Comparison of ENCODE assay signal across 9 mouse cellular contexts in the genomic region with DNA sequence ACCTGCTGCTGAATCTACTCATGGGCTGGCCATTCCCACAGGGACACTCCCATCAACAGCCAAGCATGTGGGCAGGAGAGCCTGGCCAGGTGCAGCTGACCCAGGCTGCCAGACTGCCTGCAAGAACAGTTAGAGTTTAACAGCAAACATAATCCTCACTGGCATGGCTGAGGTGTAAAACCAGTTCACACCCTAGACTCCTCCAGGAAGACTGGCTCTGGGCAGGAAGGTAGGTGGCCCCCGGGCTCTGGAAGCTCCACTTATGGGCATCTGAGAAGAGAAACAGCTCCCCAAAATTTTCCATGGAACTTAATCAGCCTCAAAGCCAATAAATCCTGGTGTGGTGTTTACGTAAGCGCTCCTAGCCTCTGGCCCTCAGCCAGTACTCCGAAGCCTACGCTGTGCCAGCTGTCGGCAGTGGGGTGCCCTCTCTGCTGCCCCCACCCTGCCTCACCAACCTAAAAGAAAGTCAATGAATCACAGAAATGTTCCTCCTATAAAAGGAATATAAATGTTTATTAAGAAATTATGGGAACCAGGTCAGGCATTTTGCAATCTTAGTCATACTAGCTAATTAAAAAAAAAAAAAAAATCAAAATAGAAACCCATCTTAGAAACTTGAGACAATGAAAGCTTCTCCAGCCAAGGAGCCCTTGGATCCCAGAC. TPM values are rescaled to one million over a fixed set of nuclear protein-coding genes. Genes with fewer than 3 reads are reported as not detected.
DNase-seq lines count a peak whose midpoint lies in the region; ATAC-seq and TF ChIP-seq lines count a peak whose summit lies in the region.
"Had no signal": no experiment of that assay in that cellular context is flagged by ENCODE, and none has a peak within 500 bp of the region (broad histone marks: within the 10 kb centered on the region; RNA-seq: fewer than 3 reads in every experiment).

No protein-coding gene starts in this region.

- no peak for TF ChIP-seq POLR2A in cerebellum, adult 2 months (IDR thresholded peaks at IDR 0.05; ENCODE audit: borderline replicate concordance, insufficient read depth, low read length)

- no peak for TF ChIP-seq CTCF in cerebellum, adult 2 months (IDR thresholded peaks at IDR 0.05; ENCODE audit: borderline replicate concordance, insufficient read depth, low read depth, low read length)

- intact Hi-C loops in gastrocnemius, postnatal 36 days (cut with DNase I): loop anchor here (2.0 kb wide), 1 partner anchor 28 kb away; no protein-coding TSS in a partner anchor

- H3K4me3 ChIP-seq in hindbrain, embryonic 13.5 days: no peak overlapping the region
- H3K4me3 ChIP-seq in hindbrain, embryonic 10.5 days: no peak overlapping the region
- no peak overlapping the region for H3K4me3 ChIP-seq in cerebellum, adult 2 months (replicated peaks; ENCODE audit: insufficient read depth, low read depth, low read length)
- H3K4me3 ChIP-seq in kidney, embryonic 15.5 days (replicated peaks): no peak overlapping the region
- no peak overlapping the region for H3K4me3 ChIP-seq in limb, embryonic 13.5 days

- peaks cover 60% of the 10 kb centered on the region for H3K4me1 ChIP-seq in hindbrain, embryonic 13.5 days (replicated peaks)
- H3K4me1 ChIP-seq in hindbrain, embryonic 10.5 days (replicated peaks): peaks cover 35% of the 10 kb centered on the region
- peaks cover 70% of the 10 kb centered on the region for H3K4me1 ChIP-seq in cerebellum, adult 2 months (ENCODE audit: control insufficient read depth, insufficient read depth, low read length)
- H3K4me1 ChIP-seq in kidney, embryonic 15.5 days: peaks cover 47% of the 10 kb centered on the region
- H3K4me1 ChIP-seq in limb, embryonic 13.5 days: peaks cover 46% of the 10 kb centered on the region

- H3K4me2 ChIP-seq in hindbrain, embryonic 13.5 days: 0 out of 2 replicates have a peak overlapping the region, but pooled peaks have one; percentile 7
- H3K4me2 ChIP-seq in kidney, embryonic 15.5 days: peak overlapping the region; percentile 46
- peak overlapping the region; percentile 41 for H3K4me2 ChIP-seq in limb, embryonic 13.5 days (replicated peaks)

- no peaks in the 10 kb centered on the region for H3K27me3 ChIP-seq in hindbrain, embryonic 13.5 days
- no peaks in the 10 kb centered on the region for H3K27me3 ChIP-seq in hindbrain, embryonic 10.5 days (ENCODE audit: insufficient read depth, poor library complexity, severe bottlenecking)
- no peaks in the 10 kb centered on the region for H3K27me3 ChIP-seq in cerebellum, adult 2 months (ENCODE audit: control insufficient read depth, insufficient read depth, low read length)
- H3K27me3 ChIP-seq in kidney, embryonic 15.5 days: no peaks in the 10 kb centered on the region
- no peaks in the 10 kb centered on the region for H3K27me3 ChIP-seq in limb, embryonic 13.5 days

- no peak overlapping the region for H3K9ac ChIP-seq in hindbrain, embryonic 13.5 days
- H3K9ac ChIP-seq in kidney, embryonic 15.5 days: no peak overlapping the region
- H3K9ac ChIP-seq in limb, embryonic 13.5 days: no peak overlapping the region

- WGBS in hindbrain, embryonic 13.5 days: 51% methylated on average over 6 of the region's 6 CpGs
- WGBS in hindbrain, embryonic 10.5 days: 92% methylated on average over 6 of the region's 6 CpGs
- 2% methylated on average over 6 of the region's 6 CpGs for WGBS in cerebellum, adult 2 months
- WGBS in kidney, embryonic 15.5 days: 17% methylated on average over 6 of the region's 6 CpGs
- 9% methylated on average over 6 of the region's 6 CpGs for WGBS in limb, embryonic 13.5 days

- no peak for DNase-seq in hindbrain, embryonic 10.5 days (ENCODE audit: low spot score)
- DNase-seq in cerebellum, adult 2 months: peak; percentile 83 to 85
- DNase-seq in gastrocnemius, postnatal 36 days: peak; percentile 75 to 76
- peak; percentile 74 to 75 for DNase-seq in right cerebral cortex, postnatal 10 days (ENCODE audit: low spot score in 2 of 2)
- DNase-seq in embryo, embryonic 11 days: no peak

- peak; percentile 47; the same call in 1 of the 2 replicates for ATAC-seq in hindbrain, embryonic 13.5 days (ENCODE audit: low FRiP score)
- peak; percentile 71 for ATAC-seq in kidney, embryonic 15.5 days (replicated peaks; ENCODE audit: low FRiP score)
- ATAC-seq in limb, embryonic 13.5 days (ENCODE audit: low FRiP score, low read depth): peak; percentile 76

- no peaks in the 10 kb centered on the region for H3K9me3 ChIP-seq in hindbrain, embryonic 13.5 days
- no peaks in the 10 kb centered on the region for H3K9me3 ChIP-seq in hindbrain, embryonic 10.5 days
- no peaks in the 10 kb centered on the region for H3K9me3 ChIP-seq in kidney, embryonic 15.5 days (replicated peaks)
- H3K9me3 ChIP-seq in limb, embryonic 13.5 days: no peaks in the 10 kb centered on the region

- H3K36me3 ChIP-seq in hindbrain, embryonic 13.5 days: no peaks in the 10 kb centered on the region
- H3K36me3 ChIP-seq in hindbrain, embryonic 10.5 days: peaks cover 13% of the 10 kb centered on the region
- no peaks in the 10 kb centered on the region for H3K36me3 ChIP-seq in kidney, embryonic 15.5 days
- H3K36me3 ChIP-seq in limb, embryonic 13.5 days: no peaks in the 10 kb centered on the region

- peak overlapping the region; percentile 75 for H3K27ac ChIP-seq in hindbrain, embryonic 13.5 days
- no peak overlapping the region for H3K27ac ChIP-seq in hindbrain, embryonic 10.5 days
- peak overlapping the region; percentile 93 for H3K27ac ChIP-seq in cerebellum, adult 2 months (ENCODE audit: insufficient read depth, low read length)
- peak overlapping the region; percentile 82 for H3K27ac ChIP-seq in kidney, embryonic 15.5 days
- peak overlapping the region; percentile 78; the same call in 1 of the 2 replicates for H3K27ac ChIP-seq in limb, embryonic 13.5 days

RNA-seq across cellular contexts. Expression of a gene that starts 8.2 kb away (rescaled TPM):
- polyA plus RNA-seq in hindbrain, embryonic 13.5 days (2015; fragmentation: Nextera tagmentation; extraction: Ambion mirVana): 0.19 TPM in 1 of 2 replicates, not detected in the other
- polyA plus RNA-seq in hindbrain, embryonic 10.5 days (2016; fragmentation: Nextera tagmentation; extraction: Ambion mirVana): not detected in 2 replicates
- not detected in 2 replicates for polyA plus RNA-seq in cerebellum, adult 2 months (2012; rRNA removed)
- not detected for total RNA-seq in gastrocnemius, postnatal 36 days (2021)
- 0.22 TPM in 1 of 2 replicates, not detected in the other for polyA plus RNA-seq in kidney, embryonic 15.5 days (2015; fragmentation: Nextera tagmentation; extraction: Ambion mirVana)
- polyA plus RNA-seq in limb, embryonic 13.5 days (2015; fragmentation: Nextera tagmentation; extraction: Ambion mirVana): 0.14 TPM in 1 of 2 replicates, not detected in the other
- total RNA-seq: left cerebral cortex, postnatal 10 days had no signal

RNA-seq across cellular contexts. Expression of a gene that starts 13.8 kb away (rescaled TPM):
- 25.7 and 26.9 TPM in 2 replicates for polyA plus RNA-seq in hindbrain, embryonic 13.5 days (2015; fragmentation: Nextera tagmentation; extraction: Ambion mirVana)
- 31.7 and 33.4 TPM in 2 replicates for polyA plus RNA-seq in hindbrain, embryonic 10.5 days (2016; fragmentation: Nextera tagmentation; extraction: Ambion mirVana)
- polyA plus RNA-seq in cerebellum, adult 2 months (2012; rRNA removed): 60.8 and 68.9 TPM in 2 replicates
- 10 to 100 TPM; 42.3 to 47.7 TPM for total RNA-seq in gastrocnemius, postnatal 36 days (2021)
- polyA plus RNA-seq in kidney, embryonic 15.5 days (2015; fragmentation: Nextera tagmentation; extraction: Ambion mirVana): 21.8 and 23.3 TPM in 2 replicates
- polyA plus RNA-seq in limb, embryonic 13.5 days (2015; fragmentation: Nextera tagmentation; extraction: Ambion mirVana): 20.1 and 20.9 TPM in 2 replicates

Comparison
In these comparisons a context has a peak if more than half of its experiments do, and no peak if none do; other contexts are left out.
1. DNase-seq: peak in cerebellum, adult 2 months (2 of 2), gastrocnemius, postnatal 36 days (2 of 2) and right cerebral cortex, postnatal 10 days (2 of 2); none in hindbrain, embryonic 10.5 days (single experiment) and embryo, embryonic 11 days (single experiment).
2. Peak in every context shown above with its lines, with median percentiles within 50 percentile points of each other: ATAC-seq and H3K4me2 ChIP-seq.